Mouse (Mus musculus): ENCODE results near the gene Susd1.

DNA sequence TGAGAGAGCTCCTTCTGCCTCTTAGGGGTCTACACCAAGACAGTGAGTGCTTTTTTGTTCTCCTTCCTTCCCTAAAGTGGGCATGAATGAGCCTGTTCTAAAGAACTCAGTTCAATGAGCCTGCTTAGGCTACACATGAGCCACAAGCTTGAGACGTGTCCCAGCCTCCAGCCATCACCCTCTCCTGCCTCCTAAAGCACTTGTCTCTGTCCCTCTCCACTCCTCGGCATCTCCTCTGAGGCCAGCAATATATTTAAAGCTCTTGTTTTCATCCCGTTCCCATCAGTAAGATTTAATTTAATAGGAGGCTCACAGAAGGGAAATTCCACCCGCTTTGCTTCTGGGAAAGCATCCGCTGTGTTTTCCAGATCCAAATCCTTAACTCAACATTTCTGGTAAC, 98.4 kb downstream of the Susd1 start:
- no peak for TF ChIP-seq CTCF (conservative IDR thresholded peaks at IDR 0.05; ENCODE audit: insufficient read depth, insufficient read length, low read depth, low read length)
- TF ChIP-seq POLR2A (IDR thresholded peaks at IDR 0.05; ENCODE audit: low read depth, low read length) = no peak
